Mouse (Mus musculus) erythroblast, embryonic 14.5 days (primary cell): ENCODE measurements around the gene 4921536K21Rik.

Experiments used
- GATA1 ChIP-seq: IDR thresholded peaks from 2 replicates; pipeline ENCODE4 v1.6.1; 2012; ENCODE audit warnings: low read length, inconsistent platforms, mixed read lengths
- TAL1 ChIP-seq: IDR thresholded peaks from 3 replicates; pipeline ENCODE4 v1.6.1; 2012; ENCODE audit warnings: low read length, inconsistent platforms, mixed read lengths

DNA sequence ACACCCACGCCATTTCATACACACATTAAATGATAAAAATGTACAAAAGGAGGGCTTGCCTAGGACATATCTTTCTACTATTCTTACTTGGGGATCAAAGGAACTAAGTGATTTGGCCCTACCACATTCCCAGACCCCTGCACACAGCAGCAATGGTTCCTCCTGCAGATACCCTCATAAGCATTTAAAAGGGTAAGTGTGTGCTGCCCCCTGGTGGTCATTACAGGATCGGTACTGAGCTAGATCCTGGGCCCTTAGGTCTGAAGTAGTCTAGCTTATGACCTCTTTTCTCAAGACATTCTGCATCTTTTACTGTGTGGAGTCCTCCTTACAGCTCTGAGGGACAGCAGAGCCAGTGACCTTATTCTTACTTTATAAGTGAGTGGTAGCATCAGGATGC is 15.1 kb downstream of the 4921536K21Rik start:
- TF ChIP-seq TAL1 (no peak), GATA1 (no peak)
